Mouse (Mus musculus) stomach, embryonic 14.5 days (tissue): ENCODE data around the gene Mt1. TPM values are rescaled to one million over a fixed set of nuclear protein-coding genes. Genes with fewer than 3 reads are reported as not detected.
"Not testable (repeated sequence)": the region's sequence is repeated elsewhere in the genome, so short reads cannot be mapped to it uniquely, and the experiment has no call there.

Experiments
- ATAC-seq: fragments of 200-750 bp; cut with Nextera tagmentation; 2 replicates; pipeline ENCODE4 v1.8.0; 2017; ENCODE audit warnings: low read depth, moderate TSS enrichment; ENCODE audit not compliant: insufficient number of reproducible peaks, insufficient read depth, low FRiP score
- H3K27ac ChIP-seq: fragments of 300-500 bp; sonication (generic); 2 replicates; pipeline ENCODE4 v1.5.1; 2014; ENCODE audit warnings: mild to moderate bottlenecking, low read length, moderate library complexity, mixed read lengths
- H3K27me3 ChIP-seq: fragments of 300-500 bp; sonication (generic); 2 replicates; pipeline ENCODE4 v1.6.1; 2014; ENCODE audit warnings: low read length, control low read depth, mixed read lengths; ENCODE audit not compliant: control insufficient read depth, insufficient read depth
- H3K36me3 ChIP-seq: fragments of 300-500 bp; sonication (generic); 2 replicates; pipeline ENCODE4 v1.6.1; 2014; ENCODE audit warnings: mild to moderate bottlenecking, control low read depth, low read length, moderate library complexity, mixed read lengths; ENCODE audit not compliant: control insufficient read depth, insufficient read depth
- H3K4me1 ChIP-seq: fragments of 300-500 bp; sonication (generic); 2 replicates; pipeline ENCODE4 v1.6.1; 2014; ENCODE audit warnings: low read length, control low read depth, mixed read lengths; ENCODE audit not compliant: control insufficient read depth, insufficient read depth
- H3K4me2 ChIP-seq: fragments of 300-500 bp; sonication (generic); replicated peaks from 2 replicates; pipeline ENCODE4 v1.6.1; 2014; ENCODE audit warnings: low read depth, low read length, control low read depth
- H3K4me3 ChIP-seq: fragments of 300-500 bp; sonication (generic); 2 replicates; pipeline ENCODE4 v1.5.1; 2014; ENCODE audit warnings: low read depth, low read length, control low read depth
- H3K9ac ChIP-seq: fragments of 300-500 bp; sonication (generic); replicated peaks from 2 replicates; pipeline ENCODE4 v1.6.1; 2014; ENCODE audit warnings: low read depth, mild to moderate bottlenecking, control low read depth, low read length, moderate library complexity, mixed read lengths
- H3K9me3 ChIP-seq: fragments of 300-500 bp; sonication (generic); 2 replicates; pipeline ENCODE4 v1.6.1; 2016; ENCODE audit warnings: low read depth, low read length, control low read depth; ENCODE audit not compliant: control insufficient read depth
- WGBS: fragments of 180-500 bp; shearing (Covaris S2); extraction: QIAGEN DNeasy Blood & Tissue Kit; methylation state at CpG from one replicate; pipeline ENCODE4 v1.1.7; 2014; 5-methylcytosine and 5-hydroxymethylcytosine counted together
- polyA plus RNA-seq: library from polyadenylated mRNA; unstranded; fragments of >200 nt; fragmentation: Nextera tagmentation; extraction: Ambion mirVana; gene quantifications from 2 replicates; pipeline ENCODE4 v1.2.1, GENCODE M21; 2014

Mt1 gene
- polyA plus RNA-seq, 1 experiment from 2014 or later = 888 TPM

DNA sequence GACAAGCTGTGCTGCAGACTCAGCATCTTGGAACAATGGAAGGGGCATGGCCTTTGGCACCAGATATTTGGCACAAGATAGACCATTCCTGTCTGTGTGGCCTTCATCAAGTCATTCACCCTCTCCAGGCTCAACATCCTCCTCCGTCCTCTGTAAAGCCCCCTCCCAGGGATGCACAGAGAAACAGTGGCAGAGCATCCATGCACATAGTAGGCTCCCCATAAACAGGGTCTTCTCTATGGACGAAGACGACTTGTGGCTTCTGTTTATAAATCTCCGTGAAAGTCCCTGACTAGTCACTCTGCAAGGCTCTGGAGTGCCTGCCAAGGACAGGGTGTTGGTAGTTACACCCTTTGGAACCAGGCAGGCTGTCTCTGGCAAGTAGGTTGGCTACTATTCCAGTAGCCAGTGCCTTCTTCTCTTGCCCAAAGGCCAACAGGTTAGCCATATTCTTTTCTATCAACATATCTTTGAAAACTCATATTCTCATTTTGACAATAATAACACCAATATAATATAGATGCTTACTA is 38.6 kb upstream of the Mt1 start:
- H3K36me3 ChIP-seq = no peaks in the 10 kb centered on the region
- no peaks in the 10 kb centered on the region for H3K4me1 ChIP-seq
- 88% methylated on average over 4 of the region's 4 CpGs for WGBS
- no peaks in the 10 kb centered on the region for H3K9me3 ChIP-seq
- H3K27ac ChIP-seq = no peak overlapping the region
- no peak for ATAC-seq
- H3K9ac ChIP-seq = no peak overlapping the region
- no peak overlapping the region for H3K4me3 ChIP-seq
- no peaks in the 10 kb centered on the region for H3K27me3 ChIP-seq
- no peak overlapping the region for H3K4me2 ChIP-seq

DNA sequence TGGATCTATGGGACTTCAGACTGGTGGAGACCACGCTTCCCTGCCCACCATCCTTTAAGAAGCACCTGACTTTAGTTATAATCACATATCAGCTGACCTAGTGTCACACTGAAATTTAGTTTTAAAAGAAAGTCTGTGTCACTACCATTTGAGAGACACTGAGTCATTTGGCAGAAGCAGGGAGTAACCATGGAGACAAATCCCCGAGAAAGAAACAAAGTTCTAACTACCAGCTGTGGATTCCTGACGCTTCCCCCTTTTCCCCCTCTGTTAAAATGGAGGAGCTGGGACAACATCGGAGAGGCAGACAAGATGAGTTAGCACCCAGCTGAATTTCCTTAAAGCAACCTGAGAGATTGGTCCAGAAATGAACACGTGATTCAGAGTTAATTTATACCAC is 30.6 kb upstream of the Mt1 start:
- ATAC-seq = no peak
- Histone ChIP-seq H3K9me3 (no peaks in the 10 kb centered on the region), H3K27ac (no peak overlapping the region), H3K4me2 (no peak overlapping the region), H3K9ac (no peak overlapping the region), H3K4me1 (peaks cover 8% of the 10 kb centered on the region; the same call in 1 of the 2 replicates), H3K27me3 (peaks cover 7% of the 10 kb centered on the region; the same call in 1 of the 2 replicates), H3K4me3 (no peak overlapping the region), H3K36me3 (no peaks in the 10 kb centered on the region)
- WGBS = 30% methylated on average over 5 of the region's 5 CpGs

DNA sequence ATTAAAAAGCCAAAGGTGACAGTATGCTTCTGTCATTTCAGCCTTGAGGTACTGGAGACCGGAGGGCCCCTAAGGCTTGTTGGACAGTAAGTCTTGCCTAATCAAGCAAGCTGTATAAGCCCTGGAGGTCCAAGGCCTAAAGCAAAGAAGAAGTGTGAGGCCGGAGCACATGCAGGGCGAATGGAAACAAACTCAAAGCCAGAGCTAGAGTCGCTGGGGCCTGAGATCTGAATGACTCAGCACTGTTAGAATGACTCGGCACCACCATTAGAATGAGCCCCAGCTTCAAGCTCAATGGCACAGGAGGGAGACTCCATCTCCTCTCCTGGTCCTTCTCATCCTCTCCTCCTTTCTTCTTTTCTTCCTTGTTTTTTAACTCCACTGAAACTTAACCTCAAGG is 28.0 kb upstream of the Mt1 start:
- H3K4me3 ChIP-seq = no peak overlapping the region
- H3K27me3 ChIP-seq = peaks cover 7% of the 10 kb centered on the region; the same call in 1 of the 2 replicates
- H3K9me3 ChIP-seq = no peaks in the 10 kb centered on the region
- WGBS = 80% methylated on average over 5 of the region's 5 CpGs
- H3K36me3 ChIP-seq = no peaks in the 10 kb centered on the region
- H3K4me2 ChIP-seq = no peak overlapping the region
- H3K4me1 ChIP-seq = peaks cover 12% of the 10 kb centered on the region; the same call in 1 of the 2 replicates
- H3K27ac ChIP-seq = no peak overlapping the region
- no peak overlapping the region for H3K9ac ChIP-seq
- ATAC-seq = no peak

DNA sequence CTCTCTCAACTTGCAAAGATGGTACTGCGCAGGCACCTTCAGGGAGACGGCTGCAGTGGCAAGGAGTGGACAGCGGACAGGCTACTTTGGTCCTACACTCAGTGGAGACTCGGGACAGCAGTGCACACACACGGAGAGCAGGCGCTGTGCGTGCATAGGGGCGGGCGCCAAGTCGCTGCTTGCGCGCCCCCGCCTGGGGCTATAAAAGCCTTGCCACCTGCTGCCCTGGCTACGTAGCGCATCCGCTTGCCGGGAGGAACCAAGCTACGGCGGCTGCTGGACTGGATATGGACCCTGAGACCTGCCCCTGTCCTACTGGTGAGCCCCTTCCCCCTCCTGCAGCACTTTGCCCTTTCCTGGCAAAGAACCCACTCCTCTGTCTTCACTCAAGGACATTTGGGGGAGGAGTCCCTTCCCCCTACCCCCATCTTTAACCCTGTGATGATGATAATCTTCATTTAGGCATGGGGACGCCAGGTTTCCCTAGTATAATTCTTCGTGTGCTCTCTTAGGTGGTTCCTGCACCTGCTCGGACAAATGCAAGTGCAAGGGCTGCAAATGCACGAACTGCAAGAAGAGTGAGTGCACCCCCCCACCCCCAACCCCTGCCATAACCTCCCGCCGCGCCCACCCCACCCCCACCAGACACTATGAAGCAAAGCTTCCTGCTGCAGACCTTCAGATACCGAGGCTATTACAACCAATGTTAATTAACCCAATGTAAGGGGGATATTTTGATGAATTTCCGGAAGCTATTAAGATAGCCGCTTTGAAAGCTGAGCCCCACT is 26.2 kb upstream of the Mt1 start, which contains the start of gene Mt3:
Mt3 (plus strand) TSS at position 95 of the 788 bp plus-strand sequence.
- H3K9ac ChIP-seq = no peak within 1 kb of the TSS
- no peak within 1 kb of the TSS for H3K27ac ChIP-seq
- H3K4me1 ChIP-seq = peaks cover 10% of the 10 kb centered on the region; the same call in 1 of the 2 replicates
- H3K9me3 ChIP-seq = no peaks in the 10 kb centered on the region
- H3K36me3 ChIP-seq = no peaks in the 10 kb centered on the region
- peak within 1 kb of the TSS; percentile 11; the same call in 1 of the 2 replicates for H3K4me3 ChIP-seq
- 4% methylated on average over 29 of the region's 29 CpGs for WGBS
- peaks cover 7% of the 10 kb centered on the region; the same call in 1 of the 2 replicates for H3K27me3 ChIP-seq
- peak within 1 kb of the TSS; percentile 53 for H3K4me2 ChIP-seq
- peak; percentile 79; the same call in 1 of the 2 replicates for ATAC-seq

DNA sequence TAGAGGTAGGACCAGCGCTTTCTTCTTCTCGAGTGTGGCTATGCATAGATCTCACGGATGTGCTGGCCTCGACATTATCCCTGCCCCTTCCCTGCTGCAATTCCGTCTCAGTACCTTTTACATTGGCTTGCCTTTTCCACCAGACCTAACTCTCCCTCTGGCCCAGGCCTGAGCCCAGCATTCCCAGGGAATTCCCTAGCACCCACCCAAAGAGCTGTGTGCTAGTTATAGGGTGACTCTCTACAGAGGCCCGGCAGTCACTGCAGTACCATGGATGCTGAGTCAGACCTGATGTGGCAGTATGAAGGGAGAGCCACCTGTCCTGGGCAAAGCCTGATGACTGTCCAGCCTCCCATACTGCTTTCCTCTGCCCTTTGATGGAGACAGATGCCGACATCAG is 25.4 kb upstream of the Mt1 start:
- no peak overlapping the region for H3K9ac ChIP-seq
- no peaks in the 10 kb centered on the region for H3K36me3 ChIP-seq
- H3K4me2 ChIP-seq = 0 out of 2 replicates have a peak overlapping the region, but pooled peaks have one; percentile 53
- H3K4me1 ChIP-seq = peaks cover 9% of the 10 kb centered on the region; the same call in 1 of the 2 replicates
- H3K9me3 ChIP-seq = no peaks in the 10 kb centered on the region
- no peak for ATAC-seq
- no peak overlapping the region for H3K4me3 ChIP-seq
- no peak overlapping the region for H3K27ac ChIP-seq
- H3K27me3 ChIP-seq = peaks cover 7% of the 10 kb centered on the region; the same call in 1 of the 2 replicates
- 36% methylated on average over 7 of the region's 7 CpGs for WGBS

DNA sequence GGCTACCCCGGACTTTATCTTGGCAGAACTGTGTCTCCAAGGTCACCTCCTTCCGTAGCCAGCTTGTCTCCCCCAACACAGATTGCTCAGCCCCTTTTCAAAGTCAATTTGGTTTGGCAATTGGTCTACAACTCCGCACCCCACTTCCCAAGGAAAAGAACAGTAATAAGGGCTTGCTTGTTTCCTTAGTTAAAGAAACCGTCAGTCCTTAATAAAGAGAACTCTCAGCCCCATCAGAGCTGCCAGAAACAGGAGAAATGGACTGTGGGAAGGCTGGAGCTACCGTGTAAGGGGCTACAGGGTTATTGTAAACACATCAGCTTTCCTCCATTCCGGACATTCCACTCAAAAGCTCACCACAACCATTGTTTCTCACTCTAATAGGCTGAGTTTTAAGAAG is 24.3 kb upstream of the Mt1 start:
- peaks cover 7% of the 10 kb centered on the region; the same call in 1 of the 2 replicates for H3K27me3 ChIP-seq
- peaks cover 9% of the 10 kb centered on the region; the same call in 1 of the 2 replicates for H3K4me1 ChIP-seq
- H3K36me3 ChIP-seq = no peaks in the 10 kb centered on the region
- no peaks in the 10 kb centered on the region for H3K9me3 ChIP-seq
- H3K27ac ChIP-seq = no peak overlapping the region
- no peak overlapping the region for H3K9ac ChIP-seq
- ATAC-seq = no peak
- no peak overlapping the region for H3K4me2 ChIP-seq
- H3K4me3 ChIP-seq = no peak overlapping the region
- 27% methylated on average over 6 of the region's 6 CpGs for WGBS

DNA sequence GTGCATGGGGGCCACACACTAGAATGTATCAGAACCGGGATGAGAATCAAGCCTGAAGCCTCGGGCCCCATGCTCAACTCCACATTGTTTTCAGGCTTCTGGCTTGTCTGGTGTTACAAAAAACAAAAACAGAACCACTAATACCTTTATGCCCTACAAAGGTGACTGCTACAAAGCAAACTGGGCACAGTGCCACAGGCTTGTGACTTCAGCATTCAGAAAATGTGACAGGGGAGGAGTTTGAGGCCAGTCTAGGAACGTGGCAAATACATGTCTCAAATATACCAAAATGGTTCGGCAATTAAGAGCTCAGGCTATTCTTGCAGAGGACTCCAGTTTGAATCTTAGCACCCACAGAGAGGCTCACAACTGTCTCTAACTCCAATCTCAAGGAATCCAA is 22.8 kb upstream of the Mt1 start:
- no peaks in the 10 kb centered on the region for H3K36me3 ChIP-seq
- WGBS = 70% methylated on average over 4 of the region's 4 CpGs
- no peak for ATAC-seq

DNA sequence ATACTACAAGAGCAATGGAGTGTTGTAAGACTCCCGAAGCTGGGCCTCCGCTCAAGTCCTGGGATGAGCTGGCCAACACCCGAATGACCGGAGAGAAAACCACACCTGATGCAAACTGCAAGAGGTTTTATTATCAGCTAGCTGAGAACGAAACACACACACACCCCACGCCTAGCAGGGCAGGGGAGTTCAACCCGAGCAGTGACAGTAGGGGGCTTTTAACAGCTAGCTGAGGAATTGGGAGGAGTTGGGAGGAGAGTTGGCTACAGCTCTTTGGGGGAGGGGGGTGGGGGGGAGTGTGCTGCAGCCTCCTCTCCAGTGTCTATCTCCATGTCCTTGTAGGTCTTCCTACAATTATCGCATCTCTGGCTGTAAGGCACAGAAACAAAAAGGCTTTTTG is 13.1 kb upstream of the Mt1 start:
- ATAC-seq, H3K27me3 ChIP-seq: not testable (repeated sequence)
- WGBS = 73% methylated on average over 8 of the region's 8 CpGs

More for the DNA sequence above, 22.8 kb upstream of the Mt1 start:
- Histone ChIP-seq H3K27ac (no peak overlapping the region), H3K27me3 (peaks cover 7% of the 10 kb centered on the region; the same call in 1 of the 2 replicates), H3K4me2 (no peak overlapping the region), H3K4me1 (peaks cover 9% of the 10 kb centered on the region; the same call in 1 of the 2 replicates), H3K9me3 (no peaks in the 10 kb centered on the region), H3K4me3 (no peak overlapping the region), H3K9ac (no peak overlapping the region)

More for the DNA sequence above, 13.1 kb upstream of the Mt1 start:
- not testable (repeated sequence) for H3K9ac ChIP-seq, H3K9me3 ChIP-seq, H3K4me2 ChIP-seq, H3K4me3 ChIP-seq, H3K36me3 ChIP-seq, H3K27ac ChIP-seq, H3K4me1 ChIP-seq
